Mouse (Mus musculus): ENCODE measurements around the gene Cks1brt. TPM values are rescaled to one million over a fixed set of nuclear protein-coding genes. Genes with fewer than 3 reads are reported as not detected.

The Cks1brt gene
- polyA plus RNA-seq, 1 experiment from 2014 or later, result not detected

GRCm38 (mm10) chr8:85192346-85192745, 40.6 kb downstream of the Cks1brt start:
- H3K9ac ChIP-seq, result no peak overlapping the region
- H3K27me3 ChIP-seq (replicated peaks), result no peaks in the 10 kb centered on the region
- H3K4me3 ChIP-seq, result no peak overlapping the region
- H3K9me3 ChIP-seq, result peaks cover 3% of the 10 kb centered on the region; the same call in 1 of the 2 replicates
- 75% methylated on average over 1 of the region's 1 CpGs for WGBS
- no peak overlapping the region for H3K27ac ChIP-seq
- no peaks in the 10 kb centered on the region for H3K36me3 ChIP-seq (replicated peaks)
- no peak overlapping the region for H3K4me2 ChIP-seq
- no peak for ATAC-seq (replicated peaks)
- H3K4me1 ChIP-seq, result no peaks in the 10 kb centered on the region

GRCm38 (mm10) chr8:85220220-85220619, 68.5 kb downstream of the Cks1brt start:
- H3K4me3 ChIP-seq, result no peak overlapping the region
- no peaks in the 10 kb centered on the region for H3K36me3 ChIP-seq (replicated peaks)
- no peak overlapping the region for H3K9ac ChIP-seq
- H3K4me2 ChIP-seq, result no peak overlapping the region
- no peak overlapping the region for H3K27ac ChIP-seq
- 80% methylated on average over 4 of the region's 4 CpGs for WGBS
- no peak for ATAC-seq (replicated peaks)
- no peaks in the 10 kb centered on the region for H3K9me3 ChIP-seq
- no peaks in the 10 kb centered on the region for H3K27me3 ChIP-seq (replicated peaks)
- no peaks in the 10 kb centered on the region for H3K4me1 ChIP-seq

- Histone ChIP-seq H3K4me1 (no peaks in the 10 kb centered on the region), H3K27ac (no peak overlapping the region), H3K4me2 (no peak overlapping the region), H3K4me3 (no peak overlapping the region), H3K36me3 (replicated peaks) (no peaks in the 10 kb centered on the region), H3K27me3 (replicated peaks) (no peaks in the 10 kb centered on the region), H3K9me3 (no peaks in the 10 kb centered on the region), H3K9ac (no peak overlapping the region)
- ATAC-seq (replicated peaks), result no peak
- WGBS, result 54% methylated on average over 6 of the region's 6 CpGs
Observed at GRCm38 (mm10) chr8:85220992-85221391, 69.3 kb downstream of the Cks1brt start.

Small RNA genes within 50 kb of the gene (microRNA-seq; reads per million reads assigned to microRNA genes)
- 1.1 reads per million for gene Gm23388

Other genes with a start within 250 kb of the Cks1brt start
- 0.65 and 0.79 TPM in 2 replicates for gene Klf1, start 250.0 kb upstream of the Cks1brt start, polyA plus RNA-seq (2015; fragmentation: Nextera tagmentation; extraction: Ambion mirVana)
- 7.1 and 7.6 TPM in 2 replicates for gene Dnase2a, start 243.4 kb upstream of the Cks1brt start, polyA plus RNA-seq (2015; fragmentation: Nextera tagmentation; extraction: Ambion mirVana)
- 76.2 and 84.8 TPM in 2 replicates for gene Mast1, start 214.6 kb upstream of the Cks1brt start, polyA plus RNA-seq (2015; fragmentation: Nextera tagmentation; extraction: Ambion mirVana)
- gene Rtbdn, start 204.9 kb upstream of the Cks1brt start, polyA plus RNA-seq (2015; fragmentation: Nextera tagmentation; extraction: Ambion mirVana), result 2.8 and 3.4 TPM in 2 replicates
- gene Gm49661, start 182.5 kb upstream of the Cks1brt start, polyA plus RNA-seq (2015; fragmentation: Nextera tagmentation; extraction: Ambion mirVana), result not detected in 2 replicates
- gene Prdx2, start 182.3 kb upstream of the Cks1brt start, polyA plus RNA-seq (2015; fragmentation: Nextera tagmentation; extraction: Ambion mirVana), result 1,276 and 1,344 TPM in 2 replicates
- gene Rnaseh2a, start 182.2 kb upstream of the Cks1brt start, polyA plus RNA-seq (2015; fragmentation: Nextera tagmentation; extraction: Ambion mirVana), result 54.2 and 54.7 TPM in 2 replicates
- gene Junb, start 173.2 kb upstream of the Cks1brt start, polyA plus RNA-seq (2015; fragmentation: Nextera tagmentation; extraction: Ambion mirVana), result 5.5 and 6.8 TPM in 2 replicates
- gene Hook2, start 161.3 kb upstream of the Cks1brt start, polyA plus RNA-seq (2015; fragmentation: Nextera tagmentation; extraction: Ambion mirVana), result 38.9 and 41.1 TPM in 2 replicates
- gene Best2, start 137.4 kb upstream of the Cks1brt start, polyA plus RNA-seq (2015; fragmentation: Nextera tagmentation; extraction: Ambion mirVana), result not detected in 2 replicates
- gene Asna1, start 126.6 kb upstream of the Cks1brt start, polyA plus RNA-seq (2015; fragmentation: Nextera tagmentation; extraction: Ambion mirVana), result 146 and 159 TPM in 2 replicates
- 121 and 124 TPM in 2 replicates for gene Trir, start 125.1 kb upstream of the Cks1brt start, polyA plus RNA-seq (2015; fragmentation: Nextera tagmentation; extraction: Ambion mirVana)
- 64.2 and 71.0 TPM in 2 replicates for gene Tnpo2, start 115.0 kb upstream of the Cks1brt start, polyA plus RNA-seq (2015; fragmentation: Nextera tagmentation; extraction: Ambion mirVana)
- gene Fbxw9, start 91.9 kb upstream of the Cks1brt start, polyA plus RNA-seq (2015; fragmentation: Nextera tagmentation; extraction: Ambion mirVana), result 84.5 and 86.2 TPM in 2 replicates
- gene Gm5741, start 83.9 kb upstream of the Cks1brt start, polyA plus RNA-seq (2015; fragmentation: Nextera tagmentation; extraction: Ambion mirVana), result 0.89 and 2.0 TPM in 2 replicates
- gene Dhps, start 80.2 kb upstream of the Cks1brt start, polyA plus RNA-seq (2015; fragmentation: Nextera tagmentation; extraction: Ambion mirVana), result 111 and 112 TPM in 2 replicates
- gene Wdr83os, start 71.2 kb upstream of the Cks1brt start, polyA plus RNA-seq (2015; fragmentation: Nextera tagmentation; extraction: Ambion mirVana), result 135 TPM in 2 replicates
- gene Wdr83, start 70.6 kb upstream of the Cks1brt start, polyA plus RNA-seq (2015; fragmentation: Nextera tagmentation; extraction: Ambion mirVana), result 60.3 and 66.9 TPM in 2 replicates
- 19.8 and 20.0 TPM in 2 replicates for gene Man2b1, start 68.7 kb upstream of the Cks1brt start, polyA plus RNA-seq (2015; fragmentation: Nextera tagmentation; extraction: Ambion mirVana)
- gene Zfp791, start 28.8 kb upstream of the Cks1brt start, polyA plus RNA-seq (2015; fragmentation: Nextera tagmentation; extraction: Ambion mirVana), result 4.2 and 4.6 TPM in 2 replicates
- gene Olfr371, start 74.1 kb downstream of the Cks1brt start, polyA plus RNA-seq (2015; fragmentation: Nextera tagmentation; extraction: Ambion mirVana), result not detected in 2 replicates
- gene Orc6, start 147.7 kb downstream of the Cks1brt start, polyA plus RNA-seq (2015; fragmentation: Nextera tagmentation; extraction: Ambion mirVana), result 65.3 and 70.5 TPM in 2 replicates
- 163 and 170 TPM in 2 replicates for gene Vps35, start 147.9 kb downstream of the Cks1brt start, polyA plus RNA-seq (2015; fragmentation: Nextera tagmentation; extraction: Ambion mirVana)
- gene Mylk3, start 234.4 kb downstream of the Cks1brt start, polyA plus RNA-seq (2015; fragmentation: Nextera tagmentation; extraction: Ambion mirVana), result 0.34 and 0.52 TPM in 2 replicates

All from midbrain, embryonic 15.5 days (tissue).